Mouse (Mus musculus): ENCODE data around the gene Timm50.

GRCm38 (mm10) chr7:28268042-28268531 is 43.8 kb downstream of the Timm50 start:
- TF ChIP-seq CTCF (IDR thresholded peaks at IDR 0.05; ENCODE audit: borderline replicate concordance, insufficient read depth, low read length) (no peak), POLR2A (IDR thresholded peaks at IDR 0.05; ENCODE audit: low read depth, low read length) (no peak)

Data from embryonic fibroblast, embryonic 13.5 days (primary cell).